17 mouse cellular contexts compared by ENCODE assay signal in genomic region chr14:21742441-21742840, GRCm38 (mm10). TPM values are rescaled to one million over a fixed set of nuclear protein-coding genes. Genes with fewer than 3 reads are reported as not detected.
"Had no signal": no experiment of that assay in that cellular context is flagged by ENCODE, and none has a peak within 500 bp of the region (broad histone marks: within the 10 kb centered on the region; RNA-seq: fewer than 3 reads in every experiment).

No protein-coding gene starts in this region.

- H3K4me2 ChIP-seq: liver, embryonic 15.5 days; lung, embryonic 15.5 days; midbrain, embryonic 11.5 days; midbrain, embryonic 13.5 days; midbrain, embryonic 15.5 days; neural tube, embryonic 13.5 days; neural tube, embryonic 15.5 days had no signal

- H3K9me3 ChIP-seq: liver, embryonic 15.5 days; lung, embryonic 15.5 days; megakaryocyte, embryonic 14.5 days; midbrain, embryonic 13.5 days; midbrain, embryonic 15.5 days; neural tube, embryonic 13.5 days; neural tube, embryonic 15.5 days had no signal

- H3K4me3 ChIP-seq: liver, embryonic 15.5 days; lung, embryonic 15.5 days; megakaryocyte, embryonic 14.5 days; midbrain, embryonic 13.5 days; midbrain, embryonic 15.5 days; neural tube, embryonic 13.5 days; neural tube, embryonic 15.5 days had no signal

- H3K36me3 ChIP-seq: liver, embryonic 15.5 days; lung, embryonic 15.5 days; midbrain, embryonic 13.5 days; midbrain, embryonic 15.5 days; neural tube, embryonic 13.5 days; neural tube, embryonic 15.5 days had no signal

- H3K9ac ChIP-seq: liver, embryonic 15.5 days; liver, postnatal 0 days; lung, embryonic 15.5 days; midbrain, embryonic 13.5 days; midbrain, embryonic 15.5 days; neural tube, embryonic 13.5 days; neural tube, embryonic 15.5 days had no signal

- H3K27me3 ChIP-seq: liver, embryonic 15.5 days; midbrain, embryonic 15.5 days; neural tube, embryonic 13.5 days had no signal

- H3K4me1 ChIP-seq: liver, embryonic 15.5 days; midbrain, embryonic 13.5 days; midbrain, embryonic 15.5 days; neural tube, embryonic 13.5 days; neural tube, embryonic 15.5 days had no signal

- H3K27ac ChIP-seq: liver, embryonic 15.5 days; lung, embryonic 15.5 days; macrophage; midbrain, embryonic 13.5 days; midbrain, embryonic 15.5 days; neural tube, embryonic 13.5 days; neural tube, embryonic 15.5 days had no signal

RNA-seq across cellular contexts. Expression of gene Dusp13, which starts 8.5 kb away (rescaled TPM):
- total RNA-seq: megakaryocyte progenitor cell, adult 5-6 weeks; midbrain, postnatal 0 days; monocyte, adult 5-6 weeks had no signal
- polyA plus RNA-seq: liver, postnatal 0 days; lung, embryonic 15.5 days; midbrain, embryonic 11.5 days; midbrain, embryonic 13.5 days; midbrain, embryonic 15.5 days; midbrain, postnatal 0 days; neural tube, embryonic 11.5 days; neural tube, embryonic 13.5 days; stomach, embryonic 14.5 days had no signal

RNA-seq across cellular contexts. Expression of gene Dupd1, which starts 28.1 kb away (rescaled TPM):
- total RNA-seq: megakaryocyte progenitor cell, adult 5-6 weeks; monocyte, adult 5-6 weeks had no signal
- polyA plus RNA-seq: liver, postnatal 0 days; lung, embryonic 15.5 days; macrophage; midbrain, embryonic 11.5 days; midbrain, embryonic 15.5 days; neural tube, embryonic 13.5 days; small intestine, adult 2 months; stomach, embryonic 14.5 days; urinary bladder, adult 2 months had no signal
